Mouse (Mus musculus) liver, embryonic 14.5 days (tissue): ENCODE data around the gene Hmcn1. TPM values are rescaled to one million over a fixed set of nuclear protein-coding genes. Genes with fewer than 3 reads are reported as not detected.

ENCODE experiments used
- ATAC-seq: fragments of 200-750 bp; cut with Nextera tagmentation; 2 replicates; pipeline ENCODE4 v1.8.0; 2017; ENCODE audit warnings: moderate number of reproducible peaks, mild to moderate bottlenecking, moderate library complexity; ENCODE audit not compliant: insufficient read depth
- DNase-seq, 3 experiments: peaks; one replicate each; pipeline ENCODE4 v3.0.0-alpha.2; 2012 to 2013; ENCODE audit warnings: low read depth in 3 of 3, low spot score in 3 of 3
- H3K27ac ChIP-seq: fragments of 300-500 bp; sonication (generic); 2 replicates; pipeline ENCODE4 v1.5.1; 2014; ENCODE audit warnings: moderate library complexity, mild to moderate bottlenecking, control low read depth, inconsistent platforms
- H3K27me3 ChIP-seq: fragments of 300-500 bp; sonication (generic); 2 replicates; pipeline ENCODE4 v1.6.1; 2014; ENCODE audit warnings: mild to moderate bottlenecking, low read length, moderate library complexity; ENCODE audit not compliant: control insufficient read depth, insufficient read depth
- H3K36me3 ChIP-seq: fragments of 300-500 bp; sonication (generic); replicated peaks from 2 replicates; pipeline ENCODE4 v1.6.1; 2014; ENCODE audit warnings: low read depth; ENCODE audit not compliant: control insufficient read depth, insufficient read depth
- H3K4me1 ChIP-seq, 2 experiments: fragments of 200-500 bp in 1 of 2; fragments of 300-500 bp in 1 of 2; sonication (generic) in 1 of 2; replicated peaks; 2 replicates each; pipeline ENCODE4 v1.6.1; 2012 to 2014; ENCODE audit warnings: antibody characterized with exemption in 1 of 2, inconsistent platforms in 1 of 2, low read length in 1 of 2; ENCODE audit not compliant: control insufficient read depth in 2 of 2, insufficient read depth in 2 of 2
- H3K4me2 ChIP-seq: fragments of 300-500 bp; sonication (generic); 2 replicates; pipeline ENCODE4 v1.6.1; 2014; ENCODE audit warnings: low read depth, mild to moderate bottlenecking, control low read depth, moderate library complexity
- H3K4me3 ChIP-seq, 2 experiments: fragments of 200-500 bp in 1 of 2; fragments of 300-500 bp in 1 of 2; sonication (generic) in 1 of 2; 2 replicates each; pipeline ENCODE4 v1.5.1; 2012 to 2014; ENCODE audit warnings: low read depth in 2 of 2, low read length in 2 of 2, mild to moderate bottlenecking in 2 of 2, control low read depth in 1 of 2, inconsistent platforms in 1 of 2, moderate library complexity in 1 of 2; ENCODE audit not compliant: insufficient read depth in 1 of 2
- H3K9ac ChIP-seq: fragments of 300-500 bp; sonication (generic); replicated peaks from 2 replicates; pipeline ENCODE4 v1.6.1; 2014; ENCODE audit warnings: mild to moderate bottlenecking, control low read depth, moderate library complexity
- H3K9me3 ChIP-seq: fragments of 300-500 bp; sonication (generic); 2 replicates; pipeline ENCODE4 v1.6.1; 2016; ENCODE audit warnings: low read length, mixed read lengths; ENCODE audit not compliant: control insufficient read depth
- CTCF ChIP-seq: IDR thresholded peaks from 2 replicates; pipeline ENCODE4 v1.5.1; 2016; ENCODE audit warnings: antibody characterized with exemption, low read depth, control low read depth
- EP300 ChIP-seq: IDR thresholded peaks from 2 replicates; pipeline ENCODE4 v1.6.1; 2016; ENCODE audit warnings: antibody characterized with exemption, low read depth
- WGBS: fragments of 180-500 bp; shearing (Covaris S2); extraction: QIAGEN DNeasy Blood & Tissue Kit; methylation state at CpG from one replicate; pipeline ENCODE4 v1.1.7; 2014; ENCODE audit not compliant: insufficient replicate concordance; 5-methylcytosine and 5-hydroxymethylcytosine counted together
- polyA plus RNA-seq, 2 experiments: library from polyadenylated mRNA; depleted of rRNA in 1 of 2; stranded (reverse) in 1 of 2; unstranded in 1 of 2; fragments of >200 nt; fragmentation: Nextera tagmentation in 1 of 2; extraction: Ambion mirVana in 1 of 2; gene quantifications; 2 replicates each; pipeline versions ENCODE4 v1.2.1 to v1.2.3; 2012 to 2014

Hmcn1 gene
- polyA plus RNA-seq, 2 experiments: 2.3 to 3.3 TPM

DNA sequence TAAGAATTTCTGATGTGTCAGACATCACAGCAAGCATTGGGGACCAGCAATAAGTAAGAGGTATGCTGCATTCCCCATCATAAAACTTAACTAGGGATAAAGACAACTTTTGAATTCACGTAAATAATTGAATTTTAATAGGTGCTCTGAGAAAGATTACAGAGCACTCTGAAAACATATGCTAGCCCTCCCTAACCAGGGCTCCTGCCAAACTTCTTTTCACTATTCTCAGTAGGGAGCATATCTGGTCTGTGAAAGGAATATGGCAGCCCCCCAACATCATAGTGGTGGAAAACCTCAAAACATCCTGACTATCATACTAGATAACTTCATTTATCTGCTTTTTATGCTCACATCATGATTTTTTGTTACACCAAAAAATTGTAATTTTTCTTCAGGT lies 347.9 kb downstream of the Hmcn1 start:
- DNase-seq (no peak), ATAC-seq (no peak)
- Histone ChIP-seq H3K9ac (no peak overlapping the region), H3K36me3 (no peaks in the 10 kb centered on the region), H3K4me3 (no peak overlapping the region), H3K27me3 (no peaks in the 10 kb centered on the region), H3K27ac (no peak overlapping the region), H3K4me1 (no peaks in the 10 kb centered on the region), H3K9me3 (no peaks in the 10 kb centered on the region), H3K4me2 (no peak overlapping the region)
- no peak for TF ChIP-seq EP300
- TF ChIP-seq CTCF: no peak
- WGBS: 71% methylated on average over 1 of the region's 1 CpGs

DNA sequence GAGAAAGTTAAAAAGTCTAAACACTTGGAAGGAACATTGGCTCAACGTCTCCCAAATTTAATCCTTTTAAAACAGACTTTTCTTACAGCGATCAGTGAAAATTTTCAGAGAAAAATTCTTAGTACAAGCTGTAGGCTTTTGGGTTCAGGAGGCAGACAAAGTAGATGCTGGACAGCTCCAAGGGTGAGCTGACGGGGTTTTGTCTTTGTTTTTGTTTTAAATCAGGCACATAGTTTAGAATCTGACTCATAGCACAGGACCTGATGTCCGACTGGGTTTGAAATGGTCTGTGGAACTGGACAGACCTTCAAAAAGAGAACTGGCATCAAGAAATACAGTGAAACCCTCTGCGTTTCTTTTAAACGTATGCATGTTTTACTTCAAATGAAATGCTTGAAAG lies 353.7 kb downstream of the Hmcn1 start:
- H3K27me3 ChIP-seq: no peaks in the 10 kb centered on the region
- H3K4me2 ChIP-seq: no peak overlapping the region
- WGBS: 37% methylated on average over 6 of the region's 6 CpGs
- no peak for DNase-seq
- H3K36me3 ChIP-seq: no peaks in the 10 kb centered on the region
- H3K9ac ChIP-seq: no peak overlapping the region
- H3K4me3 ChIP-seq: no peak overlapping the region
- TF ChIP-seq EP300 (no peak), CTCF (no peak)
- no peak overlapping the region for H3K27ac ChIP-seq
- ATAC-seq: no peak
- H3K4me1 ChIP-seq: no peaks in the 10 kb centered on the region
- no peaks in the 10 kb centered on the region for H3K9me3 ChIP-seq

DNA sequence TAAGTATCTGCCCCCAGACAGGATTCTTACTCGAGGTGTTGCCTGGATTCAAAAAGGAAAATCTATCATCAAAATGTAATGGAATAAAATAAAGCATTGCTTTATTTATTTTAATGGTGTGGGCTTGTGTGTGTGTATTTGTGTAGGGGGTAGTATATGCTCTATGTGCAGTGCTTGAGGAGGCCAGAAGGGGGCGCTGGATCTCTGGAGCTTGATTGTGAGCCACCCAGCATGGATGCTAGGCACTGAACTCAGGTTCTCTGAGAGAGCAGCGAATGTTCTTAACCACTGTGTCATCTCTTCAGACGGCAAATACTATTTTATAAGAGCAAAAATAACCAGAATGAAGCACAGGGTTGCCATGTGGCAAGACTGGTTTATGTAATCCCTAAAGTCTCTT lies 360.7 kb downstream of the Hmcn1 start:
- WGBS: 44% methylated on average over 4 of the region's 4 CpGs
- DNase-seq (no peak), ATAC-seq (no peak)
- Histone ChIP-seq H3K4me2 (no peak overlapping the region), H3K4me3 (no peak overlapping the region), H3K36me3 (no peaks in the 10 kb centered on the region), H3K27me3 (no peaks in the 10 kb centered on the region), H3K27ac (no peak overlapping the region), H3K9ac (no peak overlapping the region), H3K9me3 (no peaks in the 10 kb centered on the region), H3K4me1 (no peaks in the 10 kb centered on the region)
- TF ChIP-seq EP300 (no peak), CTCF (peak; percentile 47)

DNA sequence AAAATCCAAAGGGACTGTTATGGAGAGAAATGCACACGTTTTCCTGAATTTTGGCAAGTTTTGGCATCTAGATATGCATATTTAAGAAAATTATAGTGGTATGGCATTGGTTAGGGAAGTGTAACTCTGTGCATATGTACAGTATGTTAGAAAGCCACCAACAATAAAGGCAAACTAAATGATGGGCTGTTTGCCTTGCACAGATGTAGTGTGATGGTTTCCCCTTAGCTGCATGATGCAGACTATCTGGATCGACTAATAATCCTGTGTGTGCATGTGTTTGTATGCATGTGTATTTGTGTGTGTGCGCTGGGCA lies 361.4 kb downstream of the Hmcn1 start:
- no peaks in the 10 kb centered on the region for H3K36me3 ChIP-seq
- ATAC-seq: no peak
- H3K27ac ChIP-seq: no peak overlapping the region
- no peaks in the 10 kb centered on the region for H3K27me3 ChIP-seq
- no peaks in the 10 kb centered on the region for H3K9me3 ChIP-seq
- H3K4me1 ChIP-seq: no peaks in the 10 kb centered on the region
- WGBS: 69% methylated on average over 3 of the region's 3 CpGs
- no peak overlapping the region for H3K9ac ChIP-seq
- DNase-seq: no peak
- H3K4me3 ChIP-seq: no peak overlapping the region
- TF ChIP-seq EP300: no peak
- TF ChIP-seq CTCF: no peak
- no peak overlapping the region for H3K4me2 ChIP-seq

DNA sequence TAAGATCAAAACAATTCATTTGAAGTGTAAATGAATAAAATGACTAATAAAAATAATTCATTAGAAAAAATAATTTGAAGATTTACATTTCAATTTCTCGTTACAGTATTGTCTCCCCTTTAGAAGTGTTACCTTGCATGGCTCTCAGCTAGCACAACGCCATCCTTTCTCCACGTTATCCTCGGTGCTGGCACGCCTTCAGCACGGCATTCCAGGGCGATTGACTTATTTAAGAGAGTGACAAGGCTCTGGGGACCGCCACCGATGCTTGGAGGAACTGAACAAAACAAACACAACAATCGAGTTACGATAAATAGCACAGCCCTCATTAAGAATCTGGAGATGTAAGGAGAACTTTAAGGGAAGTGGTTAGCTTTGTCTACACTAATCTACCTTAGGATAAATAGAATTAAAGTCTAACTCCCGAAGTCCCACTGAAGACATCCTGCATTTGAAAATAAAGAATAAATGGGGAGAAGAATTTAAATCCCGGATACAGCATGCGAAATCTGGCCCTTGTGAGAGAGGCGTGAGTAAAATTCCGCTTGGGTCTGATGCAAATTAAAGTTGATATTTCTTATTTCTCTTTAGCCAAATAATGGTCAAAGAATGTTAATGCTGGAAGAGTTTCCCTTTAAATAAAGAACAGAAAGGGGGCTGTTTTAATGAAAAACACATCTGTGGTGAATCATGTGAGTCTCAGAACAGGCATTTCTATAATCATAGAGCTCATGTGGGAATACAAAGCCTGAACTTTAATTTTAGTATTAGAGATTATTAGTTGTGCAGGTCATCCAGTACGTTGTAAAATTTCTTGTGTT lies 362.0 kb downstream of the Hmcn1 start:
- DNase-seq: no peak
- Histone ChIP-seq H3K9me3 (no peaks in the 10 kb centered on the region), H3K4me3 (no peak overlapping the region), H3K36me3 (no peaks in the 10 kb centered on the region), H3K4me2 (no peak overlapping the region), H3K27me3 (no peaks in the 10 kb centered on the region), H3K27ac (no peak overlapping the region), H3K9ac (no peak overlapping the region), H3K4me1 (no peaks in the 10 kb centered on the region)
- WGBS: 67% methylated on average over 17 of the region's 17 CpGs
- ATAC-seq: no peak
- TF ChIP-seq EP300 (no peak), CTCF (no peak)
